Mouse (Mus musculus): ENCODE measurements around the gene Gm15217. TPM values are rescaled to one million over a fixed set of nuclear protein-coding genes. Genes with fewer than 3 reads are reported as not detected.

The Gm15217 gene
- polyA plus RNA-seq, 1 experiment from 2014 or later = 0.60 TPM

Other genes with a start within 250 kb of the Gm15217 start
- 35.7 and 41.3 TPM in 2 replicates for gene Bmp4, start 11.3 kb downstream of the Gm15217 start, polyA plus RNA-seq (2016; fragmentation: Nextera tagmentation; extraction: Ambion mirVana)